Mouse (Mus musculus) spleen, postnatal 0 days (tissue): ENCODE results near the gene Dctd. TPM values are rescaled to one million over a fixed set of nuclear protein-coding genes. Genes with fewer than 3 reads are reported as not detected.

Experiments used
- polyA plus RNA-seq: library from polyadenylated mRNA; unstranded; fragments of >200 nt; fragmentation: Nextera tagmentation; extraction: Ambion mirVana; gene quantifications from 2 replicates; pipeline ENCODE4 v1.2.1, GENCODE M21; 2015

Gene Dctd
- polyA plus RNA-seq, result 6.7 and 7.7 TPM in 2 replicates

GRCm38 (mm10) chr8:48098792-48099191, at the start of gene Dctd:
TSS of gene Dctd (plus strand) at chr8:48099092.

Other genes with a start within 250 kb of the Dctd start
- gene Wwc2, start 108.2 kb upstream of the Dctd start, polyA plus RNA-seq, result 4.0 and 4.9 TPM in 2 replicates